Mouse (Mus musculus): ENCODE measurements around the gene Rabac1. TPM values are rescaled to one million over a fixed set of nuclear protein-coding genes. Genes with fewer than 3 reads are reported as not detected.
A peak's percentile ranks its signal among the peaks of the same experiment; 100 is the strongest.

The Rabac1 gene
- polyA plus RNA-seq (2012; rRNA removed), result 806 and 948 TPM in 2 replicates

GRCm38 (mm10) chr7:24971972-24972893 is at the start of gene Rabac1:
Rabac1 (minus strand) TSS chr7:24972754.
- TF ChIP-seq CTCF (IDR thresholded peaks at IDR 0.05; ENCODE audit: insufficient read depth, low read length) (no peak), POLR2A (IDR thresholded peaks at IDR 0.05; ENCODE audit: borderline replicate concordance, extremely low read depth, low read depth, low read length) (peak; percentile 97)
- under 1% methylated on average over 45 of the region's 45 CpGs for WGBS
- peak; percentile 89 for DNase-seq
- H3K4me3 ChIP-seq (replicated peaks; ENCODE audit: extremely low read depth, low read depth, low read length), result peak within 1 kb of the TSS; percentile 82
- peaks cover 2% of the 10 kb centered on the region; the same call in 1 of the 2 replicates for H3K4me1 ChIP-seq (ENCODE audit: control insufficient read depth, insufficient read depth, low read length)

GRCm38 (mm10) chr7:25011592-25011991 is 39.0 kb upstream of the Rabac1 start:
- H3K4me1 ChIP-seq (ENCODE audit: control insufficient read depth, insufficient read depth, low read length), result no peaks in the 10 kb centered on the region
- WGBS, result 72% methylated on average over 7 of the region's 7 CpGs
- no peak for TF ChIP-seq CTCF (IDR thresholded peaks at IDR 0.05; ENCODE audit: insufficient read depth, low read length)
- TF ChIP-seq POLR2A (IDR thresholded peaks at IDR 0.05; ENCODE audit: borderline replicate concordance, extremely low read depth, low read depth, low read length), result no peak
- DNase-seq, result no peak
- no peak overlapping the region for H3K4me3 ChIP-seq (replicated peaks; ENCODE audit: extremely low read depth, low read depth, low read length)

- 4% methylated on average over 96 of the region's 97 CpGs for WGBS
- Histone ChIP-seq H3K4me1 (ENCODE audit: control insufficient read depth, insufficient read depth, low read length) (no peaks in the 10 kb centered on the region), H3K4me3 (replicated peaks; ENCODE audit: extremely low read depth, low read depth, low read length) (no peak overlapping the region)
- TF ChIP-seq CTCF (IDR thresholded peaks at IDR 0.05; ENCODE audit: insufficient read depth, low read length) (peak; percentile 17; the same call in 1 of the 2 replicates), POLR2A (IDR thresholded peaks at IDR 0.05; ENCODE audit: borderline replicate concordance, extremely low read depth, low read depth, low read length) (no peak)
- peak; percentile 21 for DNase-seq
These were observed 37.7 kb upstream of the Rabac1 start for GRCm38 (mm10) chr7:25010090-25010913.

- no peak for TF ChIP-seq CTCF (IDR thresholded peaks at IDR 0.05; ENCODE audit: insufficient read depth, low read length)
- TF ChIP-seq POLR2A (IDR thresholded peaks at IDR 0.05; ENCODE audit: borderline replicate concordance, extremely low read depth, low read depth, low read length), result no peak
- 14% methylated on average over 20 of the region's 20 CpGs for WGBS
These were observed 36.6 kb upstream of the Rabac1 start for GRCm38 (mm10) chr7:25009099-25009700.

GRCm38 (mm10) chr7:25008635-25009034 is 36.1 kb upstream of the Rabac1 start:
- WGBS, result 1% methylated on average over 17 of the region's 17 CpGs
- Histone ChIP-seq H3K4me1 (ENCODE audit: control insufficient read depth, insufficient read depth, low read length) (no peaks in the 10 kb centered on the region), H3K4me3 (replicated peaks; ENCODE audit: extremely low read depth, low read depth, low read length) (no peak overlapping the region)
- peak; percentile 27 for DNase-seq
- TF ChIP-seq POLR2A (IDR thresholded peaks at IDR 0.05; ENCODE audit: borderline replicate concordance, extremely low read depth, low read depth, low read length) (no peak), CTCF (IDR thresholded peaks at IDR 0.05; ENCODE audit: insufficient read depth, low read length) (no peak)

More at GRCm38 (mm10) chr7:25009099-25009700, 36.6 kb upstream of the Rabac1 start:
- H3K4me3 ChIP-seq (replicated peaks; ENCODE audit: extremely low read depth, low read depth, low read length), result no peak overlapping the region
- DNase-seq, result no peak
- H3K4me1 ChIP-seq (ENCODE audit: control insufficient read depth, insufficient read depth, low read length), result no peaks in the 10 kb centered on the region

- TF ChIP-seq CTCF (IDR thresholded peaks at IDR 0.05; ENCODE audit: insufficient read depth, low read length) (no peak), POLR2A (IDR thresholded peaks at IDR 0.05; ENCODE audit: borderline replicate concordance, extremely low read depth, low read depth, low read length) (no peak)
- H3K4me1 ChIP-seq (ENCODE audit: control insufficient read depth, insufficient read depth, low read length), result no peaks in the 10 kb centered on the region
- no peak overlapping the region for H3K4me3 ChIP-seq (replicated peaks; ENCODE audit: extremely low read depth, low read depth, low read length)
- 33% methylated on average over 8 of the region's 8 CpGs for WGBS
- DNase-seq, result no peak
These were observed 35.2 kb upstream of the Rabac1 start for GRCm38 (mm10) chr7:25007609-25008374.

GRCm38 (mm10) chr7:25006586-25007364 is 34.2 kb upstream of the Rabac1 start:
- H3K4me1 ChIP-seq (ENCODE audit: control insufficient read depth, insufficient read depth, low read length), result no peaks in the 10 kb centered on the region
- 75% methylated on average over 12 of the region's 12 CpGs for WGBS
- TF ChIP-seq POLR2A (IDR thresholded peaks at IDR 0.05; ENCODE audit: borderline replicate concordance, extremely low read depth, low read depth, low read length) (no peak), CTCF (IDR thresholded peaks at IDR 0.05; ENCODE audit: insufficient read depth, low read length) (no peak)
- no peak overlapping the region for H3K4me3 ChIP-seq (replicated peaks; ENCODE audit: extremely low read depth, low read depth, low read length)
- DNase-seq, result peak; percentile 32

- WGBS, result 69% methylated on average over 3 of the region's 3 CpGs
- no peaks in the 10 kb centered on the region for H3K4me1 ChIP-seq (ENCODE audit: control insufficient read depth, insufficient read depth, low read length)
- TF ChIP-seq CTCF (IDR thresholded peaks at IDR 0.05; ENCODE audit: insufficient read depth, low read length) (no peak), POLR2A (IDR thresholded peaks at IDR 0.05; ENCODE audit: borderline replicate concordance, extremely low read depth, low read depth, low read length) (no peak)
- no peak for DNase-seq
- H3K4me3 ChIP-seq (replicated peaks; ENCODE audit: extremely low read depth, low read depth, low read length), result no peak overlapping the region
These were observed 33.6 kb upstream of the Rabac1 start for GRCm38 (mm10) chr7:25006171-25006570.
